Mouse (Mus musculus) neural tube, embryonic 10.5 days (tissue): ENCODE measurements around the gene Btnl6.
"Not testable (repeated sequence)": the region's sequence is repeated elsewhere in the genome, so short reads cannot be mapped to it uniquely, and the experiment has no call there.

Source experiments
- DNase-seq: peaks from one replicate; pipeline ENCODE4 v3.0.0-alpha.2; 2017; ENCODE audit warnings: low spot score; ENCODE audit errors: extremely low spot score

Btnl6 gene

GRCm38 (mm10) chr17:34517252-34517651, at the start of gene Btnl6:
TSS of gene Btnl6 (minus strand) at chr17:34517352.
- DNase-seq = no peak

GRCm38 (mm10) chr17:34564796-34565195, 47.6 kb upstream of the Btnl6 start:
- no peak for DNase-seq

- DNase-seq = peak; percentile 32
These were observed 46.9 kb upstream of the Btnl6 start, which contains the start of gene Notch4 for GRCm38 (mm10) chr17:34564003-34564421. TSS of gene Notch4 (plus strand) at chr17:34564268.

GRCm38 (mm10) chr17:34563354-34563753, 46.2 kb upstream of the Btnl6 start:
- DNase-seq = no peak

GRCm38 (mm10) chr17:34562595-34562994, 45.4 kb upstream of the Btnl6 start:
- no peak for DNase-seq

GRCm38 (mm10) chr17:34561200-34561599, 44.0 kb upstream of the Btnl6 start:
- DNase-seq = no peak

GRCm38 (mm10) chr17:34560438-34560837, 43.3 kb upstream of the Btnl6 start:
- no peak for DNase-seq

- no peak for DNase-seq
These were observed 42.7 kb upstream of the Btnl6 start for GRCm38 (mm10) chr17:34559895-34560294.

- no peak for DNase-seq
These were observed 42.0 kb upstream of the Btnl6 start for GRCm38 (mm10) chr17:34559116-34559515.

- DNase-seq = no peak
These were observed 40.3 kb upstream of the Btnl6 start for GRCm38 (mm10) chr17:34557411-34557810.

- no peak for DNase-seq
These were observed 39.3 kb upstream of the Btnl6 start for GRCm38 (mm10) chr17:34556406-34556805.

- peak; percentile 83 for DNase-seq
These were observed 38.3 kb upstream of the Btnl6 start for GRCm38 (mm10) chr17:34555483-34555882.

- no peak for DNase-seq
These were observed 32.7 kb upstream of the Btnl6 start for GRCm38 (mm10) chr17:34549843-34550242.

- no peak for DNase-seq
These were observed 32.0 kb upstream of the Btnl6 start for GRCm38 (mm10) chr17:34549156-34549555.

GRCm38 (mm10) chr17:34547601-34548000, 30.4 kb upstream of the Btnl6 start:
- no peak for DNase-seq

GRCm38 (mm10) chr17:34546797-34547196, 29.6 kb upstream of the Btnl6 start:
- DNase-seq = no peak

- not testable (repeated sequence) for DNase-seq
These were observed 26.4 kb upstream of the Btnl6 start for GRCm38 (mm10) chr17:34543567-34543966.

- no peak for DNase-seq
These were observed 15.5 kb upstream of the Btnl6 start for GRCm38 (mm10) chr17:34532671-34533070.

- no peak for DNase-seq
These were observed 1.8 kb upstream of the Btnl6 start for GRCm38 (mm10) chr17:34519001-34519400.

- DNase-seq = not testable (repeated sequence)
These were observed 1.4 kb upstream of the Btnl6 start for GRCm38 (mm10) chr17:34518571-34518970.

GRCm38 (mm10) chr17:34517795-34518194, 643 bp upstream of the Btnl6 start:
- no peak for DNase-seq

- no peak for DNase-seq
These were observed 638 bp downstream of the Btnl6 start for GRCm38 (mm10) chr17:34516514-34516913.

GRCm38 (mm10) chr17:34511723-34512122, 5.4 kb downstream of the Btnl6 start:
- not testable (repeated sequence) for DNase-seq

- no peak for DNase-seq
These were observed 9.6 kb downstream of the Btnl6 start for GRCm38 (mm10) chr17:34507591-34507990.
